In genomic region chr8:121925624-121926023, GRCm38 (mm10) we compare ENCODE assay signal across 9 mouse cellular contexts. TPM values are rescaled to one million over a fixed set of nuclear protein-coding genes. Genes with fewer than 3 reads are reported as not detected.
DNase-seq lines count a peak whose midpoint lies in the region; ATAC-seq and TF ChIP-seq lines count a peak whose summit lies in the region.
"Had no signal": no experiment of that assay in that cellular context is flagged by ENCODE, and none has a peak within 500 bp of the region (broad histone marks: within the 10 kb centered on the region; RNA-seq: fewer than 3 reads in every experiment).

No protein-coding gene starts in this region.

- no peaks in the 10 kb centered on the region for H3K27me3 ChIP-seq in Patski
- H3K27me3 ChIP-seq: liver, embryonic 15.5 days had no signal

- CTCF ChIA-PET in Patski (lab: Charles Lee) = interaction anchor here (0.8 to 3.4 kb wide), 14 partner anchors 9 to 219 kb away, joined by 3 to 31 read pairs (median 4); no protein-coding TSS in a partner anchor

- DNase-seq in cerebellum, adult 11 months = peak; percentile 67
- no peak for DNase-seq in Patski (ENCODE audit: low read depth, low spot score)
- peak; percentile 78 to 82 for DNase-seq in cerebellum, postnatal 36 days
- DNase-seq in gastrocnemius, postnatal 14 days = peak; percentile 71
- peak; percentile 53 to 89 for DNase-seq in layer of hippocampus, adult 18-20 months (ENCODE audit: low spot score in 2 of 2)
- peak; percentile 90 for DNase-seq in lung, postnatal 36 days
- DNase-seq in right cerebral cortex, postnatal 4 days = peak; percentile 86

- intact Hi-C loops in gastrocnemius, postnatal 14 days (cut with DNase I; ENCODE audit: low total_unique reads) = no loop called here

- POLR2A ChIA-PET in Patski (lab: Charles Lee) = no interaction called here

- ATAC-seq in cerebellum, adult (ENCODE audit: insufficient number of reproducible peaks, low FRiP score, low TSS enrichment) = no peak
- peak; percentile 42 for ATAC-seq in Patski

- TF ChIP-seq CTCF in Patski (IDR thresholded peaks at IDR 0.05) = peak; percentile 92

- in situ Hi-C loops in Patski (cut with MboI; ENCODE audit: low pct_unique_long_range_greater_than_20kb) = loop anchor here (25.0 kb wide), 1 partner anchor 213 kb away; no protein-coding TSS in a partner anchor

RNA-seq across cellular contexts. Expression of gene Slc7a5, which starts 18.1 kb away (rescaled TPM):
- polyA plus RNA-seq in Patski (2021) = 164 TPM
- 1 to 10 TPM; 4.2 to 5.7 TPM for total RNA-seq in gastrocnemius, postnatal 14 days (2021)
- 10 to 100 TPM; 52.8 to 55.7 TPM for total RNA-seq in layer of hippocampus, adult 18-20 months (2021)

RNA-seq across cellular contexts. Expression of gene Car5a, which starts 19.1 kb away (rescaled TPM):
- not detected for polyA plus RNA-seq in Patski (2021)
- not detected for total RNA-seq in gastrocnemius, postnatal 14 days (2021)
- under 1 TPM; 0.25 to 0.54 TPM for total RNA-seq in layer of hippocampus, adult 18-20 months (2021)

RNA-seq across cellular contexts. Expression of gene Banp, which starts 23.9 kb away (rescaled TPM):
- 45.2 TPM for polyA plus RNA-seq in Patski (2021)
- 1 to 10 TPM; 8.3 to 8.4 TPM for total RNA-seq in gastrocnemius, postnatal 14 days (2021)
- total RNA-seq in layer of hippocampus, adult 18-20 months (2021) = 10 to 100 TPM; 49.9 to 58.2 TPM

Comparison
In these comparisons a context has a peak if more than half of its experiments do, and no peak if none do; other contexts are left out.
1. RNA of gene Slc7a5, which starts 18.1 kb away (total RNA-seq): 52.8 to 55.7 TPM in layer of hippocampus, adult 18-20 months; 4.2 to 5.7 TPM in gastrocnemius, postnatal 14 days; every median in the first group is over 4 times any median in the second.
2. RNA of gene Banp, which starts 23.9 kb away (total RNA-seq): 49.9 to 58.2 TPM in layer of hippocampus, adult 18-20 months; 8.3 to 8.4 TPM in gastrocnemius, postnatal 14 days; every median in the first group is over 4 times any median in the second.